8 mouse cellular contexts compared by ENCODE assay signal in the genomic region with DNA sequence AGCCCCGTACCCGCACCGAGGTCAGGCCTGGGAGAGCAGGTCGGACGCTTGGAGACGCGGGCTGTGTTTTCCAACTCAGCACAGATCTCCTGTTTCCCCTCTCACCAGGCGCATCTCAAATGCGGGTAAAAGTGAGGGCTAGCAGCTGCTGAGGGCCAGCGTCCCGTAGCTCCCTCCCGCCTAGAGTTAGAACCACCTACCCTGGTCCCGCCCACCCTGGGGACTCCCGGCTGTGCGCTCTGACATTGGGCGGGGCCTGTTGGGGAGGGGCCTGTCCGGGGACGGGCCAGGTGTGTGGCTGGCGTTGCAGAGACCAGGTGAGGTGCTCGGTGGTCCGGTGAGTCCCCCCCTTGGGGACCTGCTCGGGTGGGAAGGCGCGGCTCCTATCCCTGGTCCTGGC. TPM values are rescaled to one million over a fixed set of nuclear protein-coding genes. Genes with fewer than 3 reads are reported as not detected.
DNase-seq lines count a peak whose midpoint lies in the region; ATAC-seq and TF ChIP-seq lines count a peak whose summit lies in the region.

A gene (plus strand): TSS at position 262 of the 400 bp plus-strand sequence.

- H3K27me3 ChIP-seq in forebrain, embryonic 12.5 days, result peaks cover 51% of the 10 kb centered on the region
- H3K27me3 ChIP-seq in liver, embryonic 14.5 days (ENCODE audit: control insufficient read depth, insufficient read depth, low read length), result peaks cover 4% of the 10 kb centered on the region
- no peaks in the 10 kb centered on the region for H3K27me3 ChIP-seq in small intestine, adult 2 months (ENCODE audit: control insufficient read depth, insufficient read depth, low read length)

- no peaks in the 10 kb centered on the region for H3K9me3 ChIP-seq in forebrain, embryonic 12.5 days
- H3K9me3 ChIP-seq in liver, embryonic 14.5 days (ENCODE audit: control insufficient read depth, low read length), result no peaks in the 10 kb centered on the region

- peak; percentile 50 for DNase-seq in gastrocnemius, adult 2 months
- DNase-seq in gastrocnemius, postnatal 10 days, result no peak
- peak; percentile 13 for DNase-seq in induced T-regulatory cell, adult 2 months (ENCODE audit: low read depth)
- no peak for DNase-seq in liver, embryonic 14.5 days (ENCODE audit: low read depth in 3 of 3, low spot score in 3 of 3)
- no peak for DNase-seq in layer of hippocampus, adult 18-20 months (ENCODE audit: low spot score in 2 of 2)
- DNase-seq in gastrocnemius, adult 8-10 months (ENCODE audit: low spot score in 2 of 2), result no peak

- H3K36me3 ChIP-seq in forebrain, embryonic 12.5 days (replicated peaks), result no peaks in the 10 kb centered on the region
- no peaks in the 10 kb centered on the region for H3K36me3 ChIP-seq in liver, embryonic 14.5 days (replicated peaks; ENCODE audit: control insufficient read depth, insufficient read depth, low read depth)
- H3K36me3 ChIP-seq in small intestine, adult 2 months (ENCODE audit: control insufficient read depth, insufficient read depth, low read length), result no peaks in the 10 kb centered on the region

- no peak for TF ChIP-seq CTCF in gastrocnemius, adult 2 months (IDR thresholded peaks at IDR 0.05)
- no peak for TF ChIP-seq CTCF in liver, embryonic 14.5 days (IDR thresholded peaks at IDR 0.05; ENCODE audit: low read depth)
- no peak for TF ChIP-seq CTCF in small intestine, adult 2 months (IDR thresholded peaks at IDR 0.05; ENCODE audit: extremely low read depth, insufficient read length, insufficient replicate concordance, low read depth, low read length)

- peak within 1 kb of the TSS; percentile 35 for H3K27ac ChIP-seq in gastrocnemius, adult 2 months
- no peak within 1 kb of the TSS for H3K27ac ChIP-seq in forebrain, embryonic 12.5 days
- no peak within 1 kb of the TSS for H3K27ac ChIP-seq in liver, embryonic 14.5 days
- H3K27ac ChIP-seq in small intestine, adult 2 months (ENCODE audit: insufficient read depth, low read depth, low read length), result no peak within 1 kb of the TSS

- TF ChIP-seq EP300 in liver, embryonic 14.5 days (IDR thresholded peaks at IDR 0.05; ENCODE audit: low read depth), result no peak

- peak; percentile 8; the same call in 1 of the 2 replicates for TF ChIP-seq POLR2A in small intestine, adult 2 months (IDR thresholded peaks at IDR 0.05; ENCODE audit: low read depth, low read length)

- 3% methylated on average over 24 of the region's 24 CpGs for WGBS in forebrain, embryonic 12.5 days
- 5% methylated on average over 21 of the region's 24 CpGs for WGBS in liver, embryonic 14.5 days (ENCODE audit: insufficient replicate concordance)
- under 1% methylated on average over 24 of the region's 24 CpGs for WGBS in small intestine, adult 2 months

- H3K9ac ChIP-seq in forebrain, embryonic 12.5 days, result no peak within 1 kb of the TSS
- H3K9ac ChIP-seq in liver, embryonic 14.5 days (replicated peaks), result no peak within 1 kb of the TSS

- no peak for ATAC-seq in forebrain, embryonic 12.5 days (ENCODE audit: low FRiP score)
- ATAC-seq in liver, embryonic 14.5 days (ENCODE audit: insufficient read depth), result peak; percentile 33; the same call in 1 of the 2 replicates

- intact Hi-C loops in gastrocnemius, adult 2 months (cut with DNase I), result loop anchor here (5.0 kb wide), 1 partner anchor 42 kb away; no protein-coding TSS in a partner anchor

- H3K4me2 ChIP-seq in forebrain, embryonic 12.5 days, result peak within 1 kb of the TSS; percentile 47
- peak within 1 kb of the TSS; percentile 57 for H3K4me2 ChIP-seq in liver, embryonic 14.5 days (ENCODE audit: low read depth)

- peaks cover 24% of the 10 kb centered on the region for H3K4me1 ChIP-seq in forebrain, embryonic 12.5 days
- H3K4me1 ChIP-seq in liver, embryonic 14.5 days (replicated peaks; ENCODE audit: control insufficient read depth in 2 of 2, insufficient read depth in 2 of 2, low read length in 1 of 2), result peaks cover 0 to 5% of the 10 kb centered on the region in 2 experiments; a peak in 2 of 4 replicates
- peaks cover 15% of the 10 kb centered on the region for H3K4me1 ChIP-seq in small intestine, adult 2 months (ENCODE audit: control insufficient read depth, insufficient read depth, insufficient read length, low read length)

- peak within 1 kb of the TSS; percentile 64 for H3K4me3 ChIP-seq in gastrocnemius, adult 2 months
- H3K4me3 ChIP-seq in forebrain, embryonic 12.5 days (replicated peaks), result peak within 1 kb of the TSS; percentile 16
- peak within 1 kb of the TSS in 1 of 2 experiments; percentile 23; a peak in 2 of 4 replicates for H3K4me3 ChIP-seq in liver, embryonic 14.5 days (ENCODE audit: insufficient read depth in 1 of 2, low read depth in 2 of 2, low read length in 2 of 2)
- H3K4me3 ChIP-seq in small intestine, adult 2 months (ENCODE audit: low read depth, low read length), result peak within 1 kb of the TSS; percentile 66

RNA-seq across cellular contexts. Expression of the gene that starts here (rescaled TPM):
- under 1 TPM in 1 of 2 experiments, not detected in 1; 0.25 TPM for total RNA-seq in gastrocnemius, adult 2 months (2021)
- total RNA-seq in gastrocnemius, postnatal 10 days (2021), result not detected
- 0.60 and 1.1 TPM in 2 replicates for polyA plus RNA-seq in forebrain, embryonic 12.5 days (2016; fragmentation: Nextera tagmentation; extraction: Ambion mirVana)
- polyA plus RNA-seq in liver, embryonic 14.5 days (2012; rRNA removed), result 0.29 and 0.36 TPM in 2 replicates
- polyA plus RNA-seq in liver, embryonic 14.5 days (2014; fragmentation: Nextera tagmentation; extraction: Ambion mirVana), result 0.22 and 0.32 TPM in 2 replicates
- 4.2 and 6.3 TPM in 2 replicates for polyA plus RNA-seq in small intestine, adult 2 months (2012; rRNA removed)
- under 1 TPM in 1 of 2 experiments, not detected in 1; 0.52 TPM for total RNA-seq in layer of hippocampus, adult 18-20 months (2021)
- total RNA-seq in gastrocnemius, adult 8-10 months (2022), result under 1 TPM in 2 of 4 experiments, not detected in 2; 0.31 to 0.32 TPM

Comparison
In these comparisons a context has a peak if more than half of its experiments do, and no peak if none do; other contexts are left out.
1. Peak in DNase-seq, H3K4me3 ChIP-seq and H3K27ac ChIP-seq in gastrocnemius, adult 2 months; RNA of the gene not detected or under 1 TPM.
2. Peak in ATAC-seq and H3K4me2 ChIP-seq in liver, embryonic 14.5 days; RNA of the gene not detected or under 1 TPM.